1 mouse cellular context compared by ENCODE assay signal in genomic region chr15:79031908-79032307, GRCm38 (mm10).
TF ChIP-seq lines count a peak whose summit lies in the region.

No protein-coding gene starts in this region.

TF ChIP-seq in CH12.LX, 34 proteins besides CTCF, POLR2A, EP300 and RAD21:
- TF ChIP-seq TBP (conservative IDR thresholded peaks at IDR 0.05; ENCODE audit: low read depth, low read length), result peak; percentile 74
